Mouse (Mus musculus) cerebellum, adult 11-12 months (tissue): ENCODE measurements around the gene Rex1bd.
"Not testable (repeated sequence)": the region's sequence is repeated elsewhere in the genome, so short reads cannot be mapped to it uniquely, and the experiment has no call there.

Experiments used
- DNase-seq: peaks from one replicate; pipeline ENCODE4 v3.0.0; 2022

Rex1bd gene

GRCm38 (mm10) chr8:70528182-70528797 lies 21.7 kb upstream of the Rex1bd start:
- no peak for DNase-seq

GRCm38 (mm10) chr8:70527512-70528181 lies 21.1 kb upstream of the Rex1bd start, which contains the start of the genes Fkbp8 and Kxd1:
Gene Fkbp8, plus strand, starts transcription at chr8:70527724.
Gene Kxd1, minus strand, starts transcription at chr8:70527956.
- peak; percentile 96 for DNase-seq

- DNase-seq = no peak
Measured at GRCm38 (mm10) chr8:70527111-70527511, 20.6 kb upstream of the Rex1bd start.

- DNase-seq = peak; percentile 96
Measured at GRCm38 (mm10) chr8:70522592-70523403, 16.2 kb upstream of the Rex1bd start.

- no peak for DNase-seq
Measured at GRCm38 (mm10) chr8:70519606-70520005, 13.1 kb upstream of the Rex1bd start.

- DNase-seq = no peak
Measured at GRCm38 (mm10) chr8:70519043-70519442, 12.5 kb upstream of the Rex1bd start.

- DNase-seq = no peak
Measured at GRCm38 (mm10) chr8:70517940-70518643, 11.5 kb upstream of the Rex1bd start.

- no peak for DNase-seq
Measured at GRCm38 (mm10) chr8:70513441-70513840, 6.9 kb upstream of the Rex1bd start.

- no peak for DNase-seq
Measured at GRCm38 (mm10) chr8:70512253-70512903, 5.8 kb upstream of the Rex1bd start.

GRCm38 (mm10) chr8:70511770-70512169 lies 5.2 kb upstream of the Rex1bd start:
- no peak for DNase-seq

- not testable (repeated sequence) for DNase-seq
Measured at GRCm38 (mm10) chr8:70511174-70511573, 4.6 kb upstream of the Rex1bd start.

GRCm38 (mm10) chr8:70510228-70510915 lies 3.8 kb upstream of the Rex1bd start, which contains the start of gene Uba52:
Gene Uba52, minus strand, starts transcription at chr8:70510801.
- peak; percentile 97 for DNase-seq

- no peak for DNase-seq
Measured at GRCm38 (mm10) chr8:70509281-70509952, 2.9 kb upstream of the Rex1bd start.

- DNase-seq = no peak
Measured at GRCm38 (mm10) chr8:70507027-70507393, 458 bp upstream of the Rex1bd start.

- no peak for DNase-seq
Measured at GRCm38 (mm10) chr8:70505698-70506327, 739 bp downstream of the Rex1bd start.

- DNase-seq = peak; percentile 80
Measured at GRCm38 (mm10) chr8:70504851-70505250, 1.7 kb downstream of the Rex1bd start.

GRCm38 (mm10) chr8:70504291-70504716 lies 2.2 kb downstream of the Rex1bd start:
- peak; percentile 72 for DNase-seq

- peak; percentile 77 for DNase-seq
Measured at GRCm38 (mm10) chr8:70503062-70503750, 3.3 kb downstream of the Rex1bd start.

- no peak for DNase-seq
Measured at GRCm38 (mm10) chr8:70502540-70502939, 4.0 kb downstream of the Rex1bd start.
